Mouse (Mus musculus) G1E (cell line): ENCODE results near the gene Srgap3.

ENCODE experiments used
- CTCF ChIP-seq: IDR thresholded peaks from 2 replicates; pipeline ENCODE4 v1.5.1; 2012; ENCODE audit warnings: low read depth, low read length, inconsistent platforms, mixed read lengths
- POLR2AphosphoS5 ChIP-seq: IDR thresholded peaks from 2 replicates; pipeline ENCODE4 v1.6.1; 2012; ENCODE audit warnings: low read depth, low read length, inconsistent platforms; ENCODE audit not compliant: insufficient replicate concordance

DNA sequence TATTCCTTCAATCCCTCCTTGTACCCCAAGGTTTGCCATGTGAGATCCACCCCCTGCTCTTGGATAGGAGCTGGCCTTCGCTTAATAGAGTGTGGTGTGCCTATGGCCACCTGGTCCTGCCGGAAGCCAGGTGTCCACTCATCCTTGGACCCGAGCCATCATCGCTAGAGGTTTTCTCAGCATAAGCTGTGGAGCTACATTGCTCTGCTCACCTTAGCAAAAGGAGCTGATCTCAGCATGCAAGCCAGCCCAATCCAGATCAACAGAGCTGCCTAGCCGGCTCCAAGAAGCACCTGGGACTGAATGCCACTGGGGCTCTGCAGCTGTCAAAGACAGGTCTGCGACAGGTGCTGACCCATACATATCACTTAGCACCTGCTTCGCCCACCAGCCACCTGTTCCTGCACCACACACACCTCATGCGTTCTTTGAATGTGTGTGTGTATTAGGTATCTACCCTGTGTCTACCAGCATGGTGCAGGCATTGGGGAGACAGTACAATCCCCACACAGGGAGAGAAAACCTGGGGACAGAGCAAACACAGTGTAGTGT, 98.4 kb downstream of the Srgap3 start:
- TF ChIP-seq CTCF (no peak), POLR2AphosphoS5 (no peak)
